Mouse (Mus musculus): ENCODE measurements at regions not wholly inside any gene's neighbourhood (a gene's known extent, or its start where the extent isn't known, plus 50 kb on each side); places are given as distances from the start of the nearest gene placed in this dataset.

GRCm38 (mm10) chr1:169156875-169157274 is 374.4 kb downstream of the Nuf2 start:
- no peak for DNase-seq (ENCODE audit: low spot score in 2 of 2)

- no peak for DNase-seq (ENCODE audit: low spot score in 2 of 2)
Observed at GRCm38 (mm10) chr1:169155484-169156459, 375.5 kb downstream of the Nuf2 start.

- DNase-seq (ENCODE audit: low spot score in 2 of 2): no peak
Observed at GRCm38 (mm10) chr1:169142216-169142615, 389.0 kb downstream of the Nuf2 start.

- no peak for DNase-seq (ENCODE audit: low spot score in 2 of 2)
Observed at GRCm38 (mm10) chr1:169140056-169140455, 391.2 kb downstream of the Nuf2 start.

GRCm38 (mm10) chr1:169139507-169139906 is 391.8 kb downstream of the Nuf2 start:
- DNase-seq (ENCODE audit: low spot score in 2 of 2): no peak

- DNase-seq (ENCODE audit: low spot score in 2 of 2): no peak
Observed at GRCm38 (mm10) chr1:169139184-169139486, 392.1 kb downstream of the Nuf2 start.

- DNase-seq (ENCODE audit: low spot score in 2 of 2): no peak
Observed at GRCm38 (mm10) chr1:169138404-169139183, 392.7 kb downstream of the Nuf2 start.

GRCm38 (mm10) chr1:169135542-169135941 is 395.7 kb downstream of the Nuf2 start:
- DNase-seq (ENCODE audit: low spot score in 2 of 2): no peak

- DNase-seq (ENCODE audit: low spot score in 2 of 2): no peak
Observed at GRCm38 (mm10) chr1:169103669-169104068, 427.6 kb downstream of the Nuf2 start.

GRCm38 (mm10) chr1:169103113-169103512 is 428.2 kb downstream of the Nuf2 start:
- no peak for DNase-seq (ENCODE audit: low spot score in 2 of 2)

- no peak for DNase-seq (ENCODE audit: low spot score in 2 of 2)
Observed at GRCm38 (mm10) chr1:169099221-169099620, 432.0 kb downstream of the Nuf2 start.

- no peak for DNase-seq (ENCODE audit: low spot score in 2 of 2)
Observed at GRCm38 (mm10) chr1:169096737-169097136, 434.5 kb downstream of the Nuf2 start.

- no peak for DNase-seq (ENCODE audit: low spot score in 2 of 2)
Observed at GRCm38 (mm10) chr1:169093602-169094354, 437.5 kb downstream of the Nuf2 start.

- DNase-seq (ENCODE audit: low spot score in 2 of 2): no peak
Observed at GRCm38 (mm10) chr1:169086032-169086431, 445.2 kb downstream of the Nuf2 start.

- no peak for DNase-seq (ENCODE audit: low spot score in 2 of 2)
Observed at GRCm38 (mm10) chr1:169080686-169081085, 450.6 kb downstream of the Nuf2 start.

GRCm38 (mm10) chr1:169077228-169077627 is 454.0 kb downstream of the Nuf2 start:
- no peak for DNase-seq (ENCODE audit: low spot score in 2 of 2)

GRCm38 (mm10) chr1:169076006-169076405 is 455.3 kb downstream of the Nuf2 start:
- DNase-seq (ENCODE audit: low spot score in 2 of 2): no peak

- no peak for DNase-seq (ENCODE audit: low spot score in 2 of 2)
Observed at GRCm38 (mm10) chr1:169071366-169071765, 459.9 kb downstream of the Nuf2 start.

GRCm38 (mm10) chr1:169069647-169070046 is 461.6 kb downstream of the Nuf2 start:
- no peak for DNase-seq (ENCODE audit: low spot score in 2 of 2)

- no peak for DNase-seq (ENCODE audit: low spot score in 2 of 2)
Observed at GRCm38 (mm10) chr1:169066795-169067194, 464.5 kb downstream of the Nuf2 start.

- DNase-seq (ENCODE audit: low spot score in 2 of 2): no peak
Observed at GRCm38 (mm10) chr1:169060627-169061026, 470.6 kb downstream of the Nuf2 start.

GRCm38 (mm10) chr1:169060145-169060544 is 471.1 kb downstream of the Nuf2 start:
- DNase-seq (ENCODE audit: low spot score in 2 of 2): no peak

Data from urinary bladder, postnatal 4 days (tissue).